Mouse (Mus musculus) forebrain, postnatal 0 days (tissue): Measurements from ENCODE around the gene Abhd2. TPM values are rescaled to one million over a fixed set of nuclear protein-coding genes. Genes with fewer than 3 reads are reported as not detected.
A peak's percentile ranks its signal among the peaks of the same experiment; 100 is the strongest.

Experiments
- ATAC-seq: fragments of 200-750 bp; cut with Nextera tagmentation; 2 replicates; pipeline ENCODE4 v1.8.0; 2017; ENCODE audit warnings: mild to moderate bottlenecking, moderate library complexity
- DNase-seq: peaks from one replicate; pipeline ENCODE4 v3.0.0-alpha.2; 2015
- H3K27ac ChIP-seq: fragments of 300-500 bp; sonication (generic); 2 replicates; pipeline ENCODE4 v1.5.1; 2014; ENCODE audit warnings: low read depth, mild to moderate bottlenecking, antibody characterized with exemption, low read length, moderate library complexity, mixed read lengths
- H3K27me3 ChIP-seq: fragments of 300-500 bp; sonication (generic); 2 replicates; pipeline ENCODE4 v1.6.1; 2014; ENCODE audit warnings: mild to moderate bottlenecking, low read length, mixed read lengths; ENCODE audit not compliant: insufficient read depth
- H3K36me3 ChIP-seq: fragments of 300-500 bp; sonication (generic); 2 replicates; pipeline ENCODE4 v1.6.1; 2014; ENCODE audit warnings: mild to moderate bottlenecking, moderate library complexity; ENCODE audit not compliant: insufficient read depth
- H3K4me1 ChIP-seq: fragments of 300-500 bp; sonication (generic); 2 replicates; pipeline ENCODE4 v1.6.1; 2014; ENCODE audit warnings: antibody characterized with exemption; ENCODE audit not compliant: insufficient read depth
- H3K4me2 ChIP-seq: fragments of 300-500 bp; sonication (generic); 2 replicates; pipeline ENCODE4 v1.6.1; 2014; ENCODE audit warnings: low read depth, mild to moderate bottlenecking, moderate library complexity
- H3K4me3 ChIP-seq: fragments of 300-500 bp; sonication (generic); 2 replicates; pipeline ENCODE4 v1.5.1; 2014; ENCODE audit warnings: low read depth, low read length, mixed read lengths
- H3K9ac ChIP-seq: fragments of 300-500 bp; sonication (generic); 2 replicates; pipeline ENCODE4 v1.6.1; 2014; ENCODE audit warnings: mild to moderate bottlenecking
- H3K9me3 ChIP-seq: fragments of 300-500 bp; sonication (generic); 2 replicates; pipeline ENCODE4 v1.6.1; 2016; ENCODE audit warnings: low read length
- CTCF ChIP-seq: sonication (generic); IDR thresholded peaks from 2 replicates; pipeline ENCODE4 v1.5.1; 2016; ENCODE audit warnings: antibody characterized with exemption, control low read depth, low read depth
- WGBS: fragments of 180-500 bp; shearing (Covaris S2); extraction: QIAGEN DNeasy Blood & Tissue Kit; methylation state at CpG from one replicate; pipeline ENCODE4 v1.1.7; 2014; 5-methylcytosine and 5-hydroxymethylcytosine counted together
- polyA plus RNA-seq: library from polyadenylated mRNA; unstranded; fragments of >200 nt; fragmentation: Nextera tagmentation; extraction: Ambion mirVana; gene quantifications from 2 replicates; pipeline ENCODE4 v1.2.1, GENCODE M21; 2015
- total RNA-seq: library from RNA; depleted of rRNA; stranded (reverse); fragments of >200 nt; gene quantifications from 2 replicates; pipeline ENCODE4 v1.2.3, GENCODE M21; 2014

The Abhd2 gene
- total and polyA plus RNA-seq, 2 experiments from 2014 or later: 26.0 to 88.0 TPM

GRCm38 (mm10) chr7:79266228-79266627, 6.8 kb upstream of the Abhd2 start:
- Histone ChIP-seq H3K9me3 (no peaks in the 10 kb centered on the region), H3K9ac (no peak overlapping the region), H3K4me2 (no peak overlapping the region), H3K36me3 (no peaks in the 10 kb centered on the region), H3K27ac (no peak overlapping the region), H3K4me3 (no peak overlapping the region), H3K27me3 (no peaks in the 10 kb centered on the region), H3K4me1 (no peaks in the 10 kb centered on the region)
- no peak for ATAC-seq
- 53% methylated on average over 4 of the region's 4 CpGs for WGBS
- no peak for DNase-seq
- no peak for TF ChIP-seq CTCF

GRCm38 (mm10) chr7:79267690-79268388, 5.2 kb upstream of the Abhd2 start:
- Histone ChIP-seq H3K4me2 (no peak overlapping the region), H3K27ac (no peak overlapping the region), H3K9ac (no peak overlapping the region), H3K4me1 (peaks cover 5% of the 10 kb centered on the region), H3K9me3 (no peaks in the 10 kb centered on the region), H3K36me3 (no peaks in the 10 kb centered on the region), H3K4me3 (no peak overlapping the region), H3K27me3 (no peaks in the 10 kb centered on the region)
- TF ChIP-seq CTCF: no peak
- DNase-seq (no peak), ATAC-seq (no peak)
- 35% methylated on average over 7 of the region's 7 CpGs for WGBS

DNA sequence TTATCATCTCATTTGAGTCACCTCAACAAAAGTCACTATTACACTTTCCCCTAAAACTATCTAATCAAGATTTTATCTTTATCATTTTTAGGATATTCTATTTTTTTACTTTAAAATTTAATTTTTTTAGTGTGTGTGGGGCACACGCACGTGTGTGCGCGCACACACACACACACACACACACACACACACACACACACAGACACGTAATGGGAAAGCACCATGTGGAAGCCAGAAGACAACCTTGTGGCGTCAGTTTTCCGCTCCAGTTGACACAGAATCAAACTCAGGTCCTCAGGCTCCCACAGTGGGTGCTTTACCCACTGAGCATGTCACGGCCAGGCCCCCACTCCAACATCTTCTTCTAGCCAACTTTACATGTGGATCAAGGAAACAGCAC, 4.1 kb upstream of the Abhd2 start:
- peaks cover 5% of the 10 kb centered on the region for H3K4me1 ChIP-seq
- ATAC-seq (no peak), DNase-seq (no peak)
- H3K9ac ChIP-seq: no peak overlapping the region
- no peak for TF ChIP-seq CTCF
- no peak overlapping the region for H3K4me2 ChIP-seq
- H3K27ac ChIP-seq: no peak overlapping the region
- no peaks in the 10 kb centered on the region for H3K36me3 ChIP-seq
- WGBS: 93% methylated on average over 8 of the region's 8 CpGs
- H3K27me3 ChIP-seq: no peaks in the 10 kb centered on the region
- no peaks in the 10 kb centered on the region for H3K9me3 ChIP-seq
- no peak overlapping the region for H3K4me3 ChIP-seq

GRCm38 (mm10) chr7:79269411-79269810, 3.6 kb upstream of the Abhd2 start:
- Histone ChIP-seq H3K36me3 (no peaks in the 10 kb centered on the region), H3K4me3 (no peak overlapping the region), H3K9me3 (no peaks in the 10 kb centered on the region), H3K4me1 (peaks cover 10% of the 10 kb centered on the region), H3K27ac (no peak overlapping the region), H3K4me2 (no peak overlapping the region), H3K9ac (no peak overlapping the region), H3K27me3 (no peaks in the 10 kb centered on the region)
- no peak for TF ChIP-seq CTCF
- WGBS: 47% methylated on average over 8 of the region's 8 CpGs
- no peak for DNase-seq
- ATAC-seq: no peak

GRCm38 (mm10) chr7:79269866-79270265, 3.1 kb upstream of the Abhd2 start:
- no peak for TF ChIP-seq CTCF
- Histone ChIP-seq H3K9me3 (no peaks in the 10 kb centered on the region), H3K4me1 (peaks cover 14% of the 10 kb centered on the region), H3K27ac (no peak overlapping the region), H3K4me2 (no peak overlapping the region), H3K4me3 (no peak overlapping the region), H3K9ac (no peak overlapping the region), H3K36me3 (no peaks in the 10 kb centered on the region), H3K27me3 (no peaks in the 10 kb centered on the region)
- DNase-seq: no peak
- no peak for ATAC-seq
- WGBS: 84% methylated on average over 1 of the region's 1 CpGs

- H3K27ac ChIP-seq: no peak overlapping the region
- WGBS: 78% methylated on average over 9 of the region's 9 CpGs
- H3K4me3 ChIP-seq: no peak overlapping the region
- no peak for DNase-seq
- peaks cover 24% of the 10 kb centered on the region for H3K4me1 ChIP-seq
- H3K36me3 ChIP-seq: no peaks in the 10 kb centered on the region
- TF ChIP-seq CTCF: no peak
- H3K9ac ChIP-seq: no peak overlapping the region
- no peaks in the 10 kb centered on the region for H3K9me3 ChIP-seq
- no peak for ATAC-seq
- no peak overlapping the region for H3K4me2 ChIP-seq
- H3K27me3 ChIP-seq: no peaks in the 10 kb centered on the region
These were observed 2.0 kb upstream of the Abhd2 start for GRCm38 (mm10) chr7:79270961-79271387.

DNA sequence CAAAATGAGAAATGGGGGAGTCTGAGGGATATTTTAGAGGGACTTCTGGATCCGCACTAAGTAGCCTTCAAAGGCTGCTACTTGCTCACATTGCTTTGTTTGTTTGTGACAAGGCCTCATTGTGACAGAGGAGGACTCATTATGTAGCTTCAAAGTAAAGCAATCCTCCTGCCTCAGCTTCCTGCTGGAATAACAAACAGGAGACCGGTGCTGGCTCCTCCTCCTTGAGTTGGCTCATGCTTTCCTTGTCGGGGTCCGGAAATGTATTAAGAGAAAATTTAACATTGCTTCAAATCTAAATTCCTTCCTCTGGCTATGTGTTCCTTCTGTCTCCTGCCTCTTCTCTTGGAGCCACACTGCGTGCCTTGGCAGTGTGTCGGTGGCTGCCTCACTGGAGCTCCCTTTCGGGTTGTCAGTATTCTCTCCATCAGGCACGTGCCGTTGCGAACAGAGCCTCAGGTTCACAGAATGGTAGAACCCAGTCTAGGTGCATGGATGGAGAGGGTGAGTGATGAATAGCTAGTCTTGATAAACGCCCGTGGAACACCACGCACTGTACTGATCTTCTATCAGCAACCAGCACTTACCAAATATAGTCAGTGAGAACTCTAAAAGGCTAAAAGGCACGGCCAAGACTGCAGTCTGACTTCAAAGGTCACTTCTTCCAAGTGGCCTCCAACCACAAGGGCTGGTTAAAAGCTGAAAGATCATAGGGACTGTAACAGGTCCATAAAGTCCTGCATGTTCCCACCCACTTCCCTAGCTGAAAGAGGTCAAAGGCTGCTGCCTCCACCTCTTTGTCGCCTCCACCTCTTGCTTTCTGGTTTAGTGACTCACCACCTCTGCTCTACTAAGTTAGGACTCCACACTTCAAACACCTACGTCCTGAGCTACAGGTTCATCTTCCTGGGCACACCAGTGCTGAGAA, 874 bp upstream of the Abhd2 start:
- H3K9me3 ChIP-seq: no peaks in the 10 kb centered on the region
- peaks cover 29% of the 10 kb centered on the region for H3K4me1 ChIP-seq
- H3K36me3 ChIP-seq: no peaks in the 10 kb centered on the region
- 86% methylated on average over 16 of the region's 16 CpGs for WGBS
- no peak for ATAC-seq
- peak overlapping the region; percentile 36 for H3K4me3 ChIP-seq
- H3K9ac ChIP-seq: peak overlapping the region; percentile 39
- H3K27me3 ChIP-seq: no peaks in the 10 kb centered on the region
- no peak for TF ChIP-seq CTCF
- peak overlapping the region; percentile 55 for H3K4me2 ChIP-seq
- no peak for DNase-seq
- peak overlapping the region; percentile 24; the same call in 1 of the 2 replicates for H3K27ac ChIP-seq
